Mouse (Mus musculus): Measurements from ENCODE around the gene Pkp4. TPM values are rescaled to one million over a fixed set of nuclear protein-coding genes. Genes with fewer than 3 reads are reported as not detected.

Pkp4 gene
- total and polyA plus RNA-seq, 3 experiments = not detected

DNA sequence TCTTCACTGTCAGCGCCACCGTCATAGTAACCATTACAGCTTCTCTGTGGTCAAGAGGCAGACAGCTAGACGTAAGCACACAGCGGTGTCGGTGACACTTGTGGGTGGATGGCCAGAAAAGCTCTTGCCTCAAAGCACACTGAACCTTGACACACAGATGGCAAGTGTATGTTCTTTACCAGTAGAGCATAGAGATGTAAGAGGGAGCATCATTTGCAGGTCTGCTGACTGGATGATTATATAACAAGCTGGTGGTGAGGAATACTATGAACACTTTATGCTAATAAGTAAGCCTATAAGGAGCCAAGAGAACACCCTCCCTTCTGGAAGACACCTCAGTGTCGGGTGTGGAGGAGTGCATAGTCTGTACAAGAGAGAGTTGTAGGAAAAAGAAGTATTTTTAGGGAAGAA lies 98.2 kb downstream of the Pkp4 start:
- TF ChIP-seq USF1 (IDR thresholded peaks at IDR 0.05; ENCODE audit: low read depth, low read length) = no peak
- no peak for TF ChIP-seq ZNF384 (IDR thresholded peaks at IDR 0.05; ENCODE audit: low read depth, low read length)
- TF ChIP-seq GATA1 (IDR thresholded peaks at IDR 0.05; ENCODE audit: low read depth, low read length) = no peak
- TF ChIP-seq MAFK (IDR thresholded peaks at IDR 0.05; ENCODE audit: borderline replicate concordance, low read depth, low read length) = no peak
- TF ChIP-seq ETS1 (IDR thresholded peaks at IDR 0.05; ENCODE audit: low read depth, low read length) = no peak
- TF ChIP-seq SMC3 (IDR thresholded peaks at IDR 0.05; ENCODE audit: low read depth, low read length) = no peak
- TF ChIP-seq KAT2A (conservative IDR thresholded peaks at IDR 0.05; ENCODE audit: low read depth, low read length) = no peak
- TF ChIP-seq USF2 (IDR thresholded peaks at IDR 0.05; ENCODE audit: borderline replicate concordance in 1 of 2, insufficient read depth in 1 of 2, low read depth in 1 of 2, low read length in 2 of 2) = no peak
- no peak for TF ChIP-seq MAX (IDR thresholded peaks at IDR 0.05; ENCODE audit: low read length)
- no peak for TF ChIP-seq MYB (IDR thresholded peaks at IDR 0.05; ENCODE audit: low read depth, low read length)
- no peak for TF ChIP-seq POLR2AphosphoS5 (IDR thresholded peaks at IDR 0.05; ENCODE audit: borderline replicate concordance, low read depth, low read length)
- TF ChIP-seq RAD21 (IDR thresholded peaks at IDR 0.05; ENCODE audit: low read depth, low read length) = no peak
- no peak for TF ChIP-seq NELFE (IDR thresholded peaks at IDR 0.05; ENCODE audit: low read depth, low read length)
- TF ChIP-seq MYC (IDR thresholded peaks at IDR 0.05; ENCODE audit: low read depth, low read length) = no peak
- no peak for TF ChIP-seq POLR2A (IDR thresholded peaks at IDR 0.05; ENCODE audit: control insufficient read depth in 1 of 2, insufficient read depth in 1 of 2, low read depth in 1 of 2, low read length in 2 of 2, poor library complexity in 1 of 2)
- Histone ChIP-seq H3K9me3 (replicated peaks; ENCODE audit: insufficient read depth, low read length) (no peaks in the 10 kb centered on the region), H3K27me3 (ENCODE audit: control insufficient read depth in 1 of 2, insufficient read depth in 2 of 2, low read length in 2 of 2) (no peaks in the 10 kb centered on the region), H3K4me3 (ENCODE audit: control insufficient read depth in 1 of 2, insufficient read depth in 1 of 2, low read depth in 2 of 2, low read length in 2 of 2) (no peak overlapping the region), H3K27ac (ENCODE audit: control insufficient read depth, low read depth, low read length) (no peak overlapping the region), H3K9ac (ENCODE audit: control insufficient read depth, low read depth, low read length, poor library complexity, severe bottlenecking) (no peak overlapping the region), H3K79me2 (ENCODE audit: control insufficient read depth, insufficient read depth, low read length, poor library complexity) (no peaks in the 10 kb centered on the region), H3K36me3 (ENCODE audit: control insufficient read depth in 1 of 2, insufficient read depth in 2 of 2, low read length in 2 of 2) (no peaks in the 10 kb centered on the region), H3K4me1 (ENCODE audit: control insufficient read depth in 1 of 2, insufficient read depth in 2 of 2, low read length in 2 of 2) (no peaks in the 10 kb centered on the region)
- no peak for DNase-seq (ENCODE audit: low read depth, low spot score)

DNA sequence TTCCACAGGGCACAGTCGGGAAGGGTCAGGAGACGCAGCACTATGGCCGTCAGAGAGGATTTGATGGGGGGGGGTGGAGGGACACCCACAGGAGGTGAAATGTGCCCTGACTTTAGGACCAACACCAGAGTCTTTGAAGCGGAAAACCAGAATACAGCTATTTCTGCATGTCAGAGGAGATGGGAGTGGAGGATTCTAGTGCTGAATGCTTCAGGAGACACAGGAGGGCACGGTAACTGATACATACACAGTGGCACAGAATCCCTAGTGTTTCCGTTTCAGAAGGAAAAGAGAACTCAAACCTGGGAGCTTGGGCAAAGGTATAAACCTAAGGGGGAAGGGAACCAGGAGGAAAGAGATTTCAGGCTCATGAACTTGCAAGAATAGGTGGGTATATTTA lies 98.7 kb downstream of the Pkp4 start:
- TF ChIP-seq POLR2A (IDR thresholded peaks at IDR 0.05; ENCODE audit: control insufficient read depth in 1 of 2, insufficient read depth in 1 of 2, low read depth in 1 of 2, low read length in 2 of 2, poor library complexity in 1 of 2) = no peak
- no peak for TF ChIP-seq CTCF (IDR thresholded peaks at IDR 0.05 in 2 of 3, conservative IDR thresholded peaks at IDR 0.05 in 1 of 3; ENCODE audit: control insufficient read depth in 1 of 3, insufficient read depth in 1 of 3, low read depth in 2 of 3, low read length in 3 of 3, poor library complexity in 1 of 3, severe bottlenecking in 1 of 3)
- TF ChIP-seq ZMIZ1 (IDR thresholded peaks at IDR 0.05; ENCODE audit: low read depth, low read length) = no peak
- no peak for TF ChIP-seq GABPA (IDR thresholded peaks at IDR 0.05; ENCODE audit: low read depth, low read length)
- TF ChIP-seq RCOR1 (IDR thresholded peaks at IDR 0.05; ENCODE audit: low read depth, low read length) = no peak
- TF ChIP-seq POLR2AphosphoS2 (IDR thresholded peaks at IDR 0.05; ENCODE audit: low read length) = no peak
- TF ChIP-seq MYB (IDR thresholded peaks at IDR 0.05; ENCODE audit: low read depth, low read length) = no peak
- no peak for TF ChIP-seq ZKSCAN1 (IDR thresholded peaks at IDR 0.05; ENCODE audit: low read depth, low read length)
- TF ChIP-seq BHLHE40 (IDR thresholded peaks at IDR 0.05; ENCODE audit: borderline replicate concordance, low read depth, low read length) = no peak
- TF ChIP-seq USF1 (IDR thresholded peaks at IDR 0.05; ENCODE audit: low read depth, low read length) = no peak
- no peak for TF ChIP-seq MAZ (IDR thresholded peaks at IDR 0.05; ENCODE audit: low read depth, low read length)
- no peak for TF ChIP-seq MAFK (IDR thresholded peaks at IDR 0.05; ENCODE audit: borderline replicate concordance, low read depth, low read length)
- no peak for TF ChIP-seq NRF1 (IDR thresholded peaks at IDR 0.05; ENCODE audit: insufficient read depth, low read depth, low read length, poor library complexity, severe bottlenecking)
- no peak for TF ChIP-seq POLR2AphosphoS5 (IDR thresholded peaks at IDR 0.05; ENCODE audit: borderline replicate concordance, low read depth, low read length)
- no peak for TF ChIP-seq E2F4 (IDR thresholded peaks at IDR 0.05; ENCODE audit: borderline replicate concordance, low read depth, low read length)
- TF ChIP-seq NELFE (IDR thresholded peaks at IDR 0.05; ENCODE audit: low read depth, low read length) = no peak
- TF ChIP-seq SMC3 (IDR thresholded peaks at IDR 0.05; ENCODE audit: low read depth, low read length) = no peak
- TF ChIP-seq MAX (IDR thresholded peaks at IDR 0.05; ENCODE audit: low read length) = no peak
- TF ChIP-seq USF2 (IDR thresholded peaks at IDR 0.05; ENCODE audit: borderline replicate concordance in 1 of 2, insufficient read depth in 1 of 2, low read depth in 1 of 2, low read length in 2 of 2) = no peak
- TF ChIP-seq ZC3H11A (IDR thresholded peaks at IDR 0.05; ENCODE audit: low read depth, low read length) = no peak
- Histone ChIP-seq H3K9ac (ENCODE audit: control insufficient read depth, low read depth, low read length, poor library complexity, severe bottlenecking) (no peak overlapping the region), H3K36me3 (ENCODE audit: control insufficient read depth in 1 of 2, insufficient read depth in 2 of 2, low read length in 2 of 2) (no peaks in the 10 kb centered on the region), H3K27ac (ENCODE audit: control insufficient read depth, low read depth, low read length) (no peak overlapping the region), H3K9me3 (replicated peaks; ENCODE audit: insufficient read depth, low read length) (no peaks in the 10 kb centered on the region), H3K79me2 (ENCODE audit: control insufficient read depth, insufficient read depth, low read length, poor library complexity) (no peaks in the 10 kb centered on the region), H3K27me3 (ENCODE audit: control insufficient read depth in 1 of 2, insufficient read depth in 2 of 2, low read length in 2 of 2) (no peaks in the 10 kb centered on the region), H3K4me3 (ENCODE audit: control insufficient read depth in 1 of 2, insufficient read depth in 1 of 2, low read depth in 2 of 2, low read length in 2 of 2) (no peak overlapping the region), H3K4me1 (ENCODE audit: control insufficient read depth in 1 of 2, insufficient read depth in 2 of 2, low read length in 2 of 2) (no peaks in the 10 kb centered on the region)
- no peak for DNase-seq (ENCODE audit: low read depth, low spot score)
